Mouse (Mus musculus): Measurements from ENCODE around the gene Olfr1315-ps1.

Gene Olfr1315-ps1

DNA sequence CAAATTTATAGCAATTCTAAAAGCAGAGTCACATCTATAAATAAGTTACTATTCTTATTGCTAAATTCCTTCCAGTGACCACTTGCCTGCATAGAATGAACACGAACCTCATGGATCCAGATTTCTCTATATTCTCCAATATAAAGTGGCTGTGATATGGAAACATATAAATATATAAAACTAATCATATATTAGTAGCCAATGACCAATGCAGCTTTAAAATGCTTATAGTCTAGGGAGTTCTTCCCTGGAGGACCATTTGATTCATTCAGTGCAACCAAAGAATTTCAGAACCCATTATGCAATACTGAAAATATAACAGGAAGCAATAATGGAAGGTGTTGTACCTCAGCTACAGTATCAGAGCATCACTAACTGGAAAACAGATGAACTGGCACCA is at the start of gene Olfr1315-ps1:
Gene Olfr1315-ps1 (minus strand): TSS at position 101 of the 400 bp plus-strand sequence.
- DNase-seq (ENCODE audit: low read depth, low spot score) = no peak

DNA sequence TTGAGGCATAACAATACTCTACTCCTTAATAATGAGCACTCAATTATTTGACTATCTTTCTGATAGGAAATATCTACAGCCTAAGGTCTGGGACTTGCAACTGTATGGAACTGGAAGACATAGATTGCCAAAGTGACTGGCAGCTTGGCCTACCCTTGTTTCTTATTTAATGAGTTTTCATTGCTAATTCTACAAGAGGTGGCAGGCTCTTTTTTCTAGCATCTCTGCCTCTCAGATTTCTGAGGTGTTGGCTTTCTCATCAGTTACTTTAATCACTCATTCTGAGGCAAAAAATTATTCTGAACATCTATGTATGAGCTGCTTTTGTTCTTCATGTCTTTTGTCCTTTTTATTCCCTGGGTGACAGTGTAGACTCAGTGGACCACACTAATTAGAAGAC is 38.7 kb upstream of the Olfr1315-ps1 start, which contains the start of gene Olfr1318:
Gene Olfr1318 (plus strand): TSS at position 301 of the 400 bp plus-strand sequence.
- DNase-seq (ENCODE audit: low read depth, low spot score) = no peak

DNA sequence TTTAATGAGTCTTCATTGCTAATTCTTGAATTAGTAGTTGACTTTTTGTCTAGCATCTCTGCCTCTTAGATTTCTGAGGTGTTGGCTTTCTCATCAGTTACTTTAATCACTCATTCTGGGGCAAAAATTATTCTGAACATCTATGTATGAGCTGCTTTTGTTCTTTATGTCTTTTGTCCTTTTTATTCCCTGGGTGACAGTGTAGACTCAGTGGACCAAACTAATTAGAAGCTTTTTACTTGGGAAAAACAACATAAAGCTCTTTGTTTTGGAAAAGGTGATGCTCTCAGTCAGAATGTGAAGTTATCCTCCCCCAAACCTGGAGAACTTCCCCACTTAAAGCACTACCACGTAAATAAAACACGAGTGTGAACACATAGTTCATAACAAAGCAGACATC is 24.8 kb upstream of the Olfr1315-ps1 start, which contains the start of gene Olfr1317:
Gene Olfr1317 (plus strand): TSS at position 301 of the 400 bp plus-strand sequence.
- DNase-seq (ENCODE audit: low read depth, low spot score) = no peak

DNA sequence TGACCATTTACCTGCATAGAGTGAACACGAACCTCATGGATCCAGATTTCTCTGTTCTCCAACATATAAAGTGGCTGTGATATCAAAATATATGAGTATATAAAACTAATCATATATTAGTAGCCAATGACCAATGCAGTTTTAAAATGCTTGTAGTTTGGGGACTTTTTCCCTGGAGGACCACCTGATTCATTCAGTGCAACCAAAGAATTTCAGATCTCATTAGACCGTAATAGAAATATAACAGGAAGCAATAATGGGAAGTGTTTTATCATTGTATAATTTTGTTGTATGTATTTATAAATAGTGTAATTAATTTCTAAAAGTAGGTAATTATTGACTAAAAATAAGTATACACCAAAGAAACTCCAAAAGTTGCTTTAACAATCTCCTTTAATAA is 19.6 kb upstream of the Olfr1315-ps1 start, which contains the start of gene Olfr1316:
Gene Olfr1316 (minus strand): TSS at position 101 of the 400 bp plus-strand sequence.
- DNase-seq (ENCODE audit: low read depth, low spot score) = no peak

GRCm38 (mm10) chr2:112096681-112097080 is 18.6 kb downstream of the Olfr1315-ps1 start, which contains the start of gene Olfr1314:
Gene Olfr1314 (minus strand): TSS chr2:112096781.
- no peak for DNase-seq (ENCODE audit: low read depth, low spot score)

- DNase-seq (ENCODE audit: low read depth, low spot score) = no peak
Observed at GRCm38 (mm10) chr2:112077743-112078142, 37.5 kb downstream of the Olfr1315-ps1 start, which contains the start of gene Olfr1313. Gene Olfr1313 (minus strand): TSS chr2:112077843.
